Mouse (Mus musculus) embryonic facial prominence, embryonic 15.5 days (tissue): ENCODE results near the gene Ccdc51. TPM values are rescaled to one million over a fixed set of nuclear protein-coding genes. Genes with fewer than 3 reads are reported as not detected.

Source experiments
- ATAC-seq: fragments of 200-750 bp; cut with Nextera tagmentation; 2 replicates; pipeline ENCODE4 v1.8.0; 2017; ENCODE audit warnings: low read depth, moderate TSS enrichment; ENCODE audit not compliant: insufficient number of reproducible peaks, low FRiP score, low TSS enrichment
- H3K27ac ChIP-seq: fragments of 300-500 bp; sonication (generic); replicated peaks from 2 replicates; pipeline ENCODE4 v1.5.1; 2015; ENCODE audit warnings: mild to moderate bottlenecking, inconsistent platforms
- H3K27me3 ChIP-seq: fragments of 300-500 bp; sonication (generic); 2 replicates; pipeline ENCODE4 v1.6.1; 2015; ENCODE audit warnings: inconsistent platforms
- H3K36me3 ChIP-seq: fragments of 300-500 bp; sonication (generic); 2 replicates; pipeline ENCODE4 v1.6.1; 2015; ENCODE audit warnings: mild to moderate bottlenecking, inconsistent platforms
- H3K4me1 ChIP-seq: fragments of 300-500 bp; sonication (generic); 2 replicates; pipeline ENCODE4 v1.6.1; 2015; ENCODE audit warnings: inconsistent platforms
- H3K4me2 ChIP-seq: fragments of 300-500 bp; sonication (generic); replicated peaks from 2 replicates; pipeline ENCODE4 v1.6.1; 2015; ENCODE audit warnings: mild to moderate bottlenecking, inconsistent platforms
- H3K4me3 ChIP-seq: fragments of 300-500 bp; sonication (generic); replicated peaks from 2 replicates; pipeline ENCODE4 v1.5.1; 2015; ENCODE audit warnings: mild to moderate bottlenecking, inconsistent platforms
- H3K9ac ChIP-seq: fragments of 300-500 bp; sonication (generic); 2 replicates; pipeline ENCODE4 v1.6.1; 2015; ENCODE audit warnings: inconsistent platforms
- H3K9me3 ChIP-seq: fragments of 300-500 bp; sonication (generic); replicated peaks from 2 replicates; pipeline ENCODE4 v1.6.1; 2016; ENCODE audit warnings: inconsistent platforms
- WGBS: fragments of 180-500 bp; shearing (Covaris S2); methylation state at CpG from one replicate; pipeline ENCODE4 v1.1.7; 2015; 5-methylcytosine and 5-hydroxymethylcytosine counted together
- polyA plus RNA-seq: library from polyadenylated mRNA; unstranded; fragments of >200 nt; fragmentation: Nextera tagmentation; extraction: Ambion mirVana; gene quantifications from 2 replicates; pipeline ENCODE4 v1.2.1, GENCODE M21; 2015

The Ccdc51 gene
- polyA plus RNA-seq, 1 experiment from 2014 or later = 16.6 TPM

GRCm38 (mm10) chr9:109058006-109058765, 24.1 kb upstream of the Ccdc51 start:
- no peak for ATAC-seq
- Histone ChIP-seq H3K27ac (peak overlapping the region; percentile 93), H3K9me3 (no peaks in the 10 kb centered on the region), H3K4me2 (peak overlapping the region; percentile 55; the same call in 1 of the 2 replicates), H3K4me3 (peak overlapping the region; percentile 45), H3K27me3 (no peaks in the 10 kb centered on the region), H3K4me1 (peaks cover 47% of the 10 kb centered on the region), H3K36me3 (peaks cover 51% of the 10 kb centered on the region), H3K9ac (peak overlapping the region; percentile 26)
- WGBS = 87% methylated on average over 19 of the region's 19 CpGs

GRCm38 (mm10) chr9:109059136-109059903, 23.0 kb upstream of the Ccdc51 start, which contains the start of gene Trex1:
TSS of gene Trex1 (minus strand) at chr9:109059734.
- Histone ChIP-seq H3K4me2 (peak within 1 kb of the TSS; percentile 55), H3K4me3 (peak within 1 kb of the TSS; percentile 45), H3K27me3 (no peaks in the 10 kb centered on the region), H3K4me1 (peaks cover 38% of the 10 kb centered on the region), H3K36me3 (peaks cover 62% of the 10 kb centered on the region), H3K9me3 (no peaks in the 10 kb centered on the region), H3K9ac (peak within 1 kb of the TSS; percentile 26), H3K27ac (peak within 1 kb of the TSS; percentile 93)
- WGBS = 6% methylated on average over 15 of the region's 15 CpGs
- ATAC-seq = peak; percentile 92

GRCm38 (mm10) chr9:109060184-109060897, 22.0 kb upstream of the Ccdc51 start:
- H3K4me2 ChIP-seq = peak overlapping the region; percentile 55; the same call in 1 of the 2 replicates
- peaks cover 27% of the 10 kb centered on the region for H3K4me1 ChIP-seq
- WGBS = 90% methylated on average over 16 of the region's 16 CpGs
- H3K27me3 ChIP-seq = no peaks in the 10 kb centered on the region
- peaks cover 72% of the 10 kb centered on the region for H3K36me3 ChIP-seq
- no peaks in the 10 kb centered on the region for H3K9me3 ChIP-seq
- no peak overlapping the region for H3K4me3 ChIP-seq
- H3K9ac ChIP-seq = no peak overlapping the region
- no peak for ATAC-seq
- H3K27ac ChIP-seq = peak overlapping the region; percentile 93; the same call in 1 of the 2 replicates

DNA sequence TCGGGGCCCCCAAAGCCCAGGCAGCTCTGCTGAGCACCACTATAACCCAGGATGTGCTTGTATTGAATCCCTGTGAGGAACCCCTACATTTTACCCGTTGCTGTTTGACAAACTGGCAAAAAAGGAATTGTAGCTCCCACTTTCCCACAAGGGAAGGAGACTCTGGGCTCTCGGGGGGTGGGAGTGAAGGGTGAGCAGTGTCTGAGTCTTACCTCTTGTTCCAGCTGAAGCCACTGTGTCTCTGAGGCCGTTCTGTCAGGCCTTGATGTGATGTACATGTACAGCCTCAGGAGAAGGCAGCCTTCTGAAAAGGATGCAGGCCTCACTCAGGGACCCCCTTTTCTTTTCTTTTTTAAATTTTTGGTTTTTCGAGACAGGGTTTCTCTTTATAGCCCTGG, 21.4 kb upstream of the Ccdc51 start:
- ATAC-seq = no peak
- H3K4me2 ChIP-seq = no peak overlapping the region

DNA sequence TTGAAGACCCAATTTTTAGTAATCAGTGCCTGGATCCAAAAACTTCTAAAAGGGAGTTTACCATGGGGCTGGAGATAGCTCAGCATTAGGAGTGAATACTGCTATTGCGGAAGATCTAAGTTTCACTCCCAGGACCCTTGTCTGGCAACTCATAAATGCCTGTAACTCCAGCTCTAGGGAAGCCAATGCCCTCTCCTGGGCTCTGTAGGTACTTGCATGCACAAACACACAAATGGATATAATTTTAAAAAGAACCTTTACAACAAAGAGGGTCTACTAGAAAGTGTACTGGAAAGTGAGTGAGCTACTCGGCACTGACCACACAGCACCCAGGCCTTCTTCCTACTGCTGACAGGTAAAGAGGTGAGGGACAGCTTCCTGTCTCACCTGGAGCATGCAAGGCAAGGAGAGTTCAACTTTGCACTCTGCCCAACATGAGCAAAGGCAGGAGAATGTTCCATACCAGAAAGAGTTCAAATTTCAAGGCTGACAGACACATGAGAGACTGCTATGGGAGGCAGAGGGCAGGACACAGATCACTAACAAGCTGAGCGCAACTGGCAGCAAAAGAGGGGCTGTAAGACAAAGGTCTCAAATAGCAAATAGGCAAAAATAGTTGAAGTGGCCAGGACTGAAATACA, 14.1 kb upstream of the Ccdc51 start:
- no peak overlapping the region for H3K4me2 ChIP-seq
- no peak overlapping the region for H3K27ac ChIP-seq
- no peaks in the 10 kb centered on the region for H3K27me3 ChIP-seq
- H3K36me3 ChIP-seq = peaks cover 86% of the 10 kb centered on the region
- H3K4me1 ChIP-seq = peaks cover 9% of the 10 kb centered on the region
- H3K4me3 ChIP-seq = no peak overlapping the region
- H3K9me3 ChIP-seq = no peaks in the 10 kb centered on the region
- ATAC-seq = no peak
- H3K9ac ChIP-seq = no peak overlapping the region
- WGBS = 94% methylated on average over 3 of the region's 3 CpGs

More for the DNA sequence above, 21.4 kb upstream of the Ccdc51 start:
- Histone ChIP-seq H3K9me3 (no peaks in the 10 kb centered on the region), H3K4me1 (peaks cover 25% of the 10 kb centered on the region), H3K27ac (no peak overlapping the region), H3K36me3 (peaks cover 77% of the 10 kb centered on the region), H3K9ac (no peak overlapping the region), H3K4me3 (no peak overlapping the region), H3K27me3 (no peaks in the 10 kb centered on the region)
- WGBS = 89% methylated on average over 5 of the region's 5 CpGs

DNA sequence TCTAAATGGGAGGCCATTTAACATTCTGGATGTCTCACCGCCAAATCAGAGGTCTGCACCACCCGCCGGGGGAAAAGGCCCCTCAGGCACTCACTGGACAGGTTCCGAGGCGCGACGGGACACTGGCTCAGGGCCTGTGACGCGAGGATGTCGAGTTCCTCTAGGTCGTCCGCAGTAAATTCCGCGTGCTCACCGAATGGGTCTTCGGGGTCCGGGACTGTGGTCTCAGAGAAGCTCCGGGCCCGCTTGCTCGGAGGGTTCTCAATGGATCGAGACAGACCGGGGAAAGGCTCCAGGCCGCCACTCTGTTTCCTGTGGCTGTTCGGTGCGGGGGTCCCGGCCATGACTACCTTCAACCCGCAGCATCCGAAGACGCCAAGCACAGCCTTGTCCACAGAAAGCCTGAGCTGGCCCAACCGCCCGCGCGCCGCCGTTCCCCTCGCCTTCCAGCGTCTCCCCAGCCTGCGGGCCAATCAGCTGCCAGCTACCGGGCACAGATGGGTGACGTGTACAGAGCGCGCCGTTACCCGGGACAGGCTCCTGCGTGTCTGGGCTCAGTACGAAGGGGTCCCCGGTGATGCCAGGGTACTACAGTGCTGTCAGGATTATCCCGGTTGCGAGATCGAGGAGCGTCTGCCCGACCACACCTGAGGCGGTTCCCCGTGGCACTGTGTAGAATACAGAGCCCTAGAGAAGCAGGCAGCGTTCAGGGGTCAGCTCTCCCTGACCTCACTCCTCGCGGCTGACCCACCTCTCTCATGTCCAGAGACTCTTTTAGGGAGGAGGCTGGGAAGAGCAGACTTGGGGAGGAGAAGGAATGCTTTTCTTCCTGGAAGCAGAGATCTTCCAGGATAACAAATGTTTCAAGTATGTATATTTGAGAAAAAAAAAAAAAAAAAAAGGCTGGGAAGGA, 8.4 kb upstream of the Ccdc51 start, which contains the start of gene Atrip:
Gene Atrip, minus strand, starts transcription at position 464 of the 913 bp plus-strand sequence.
- Histone ChIP-seq H3K4me3 (peak within 1 kb of the TSS; percentile 85), H3K9ac (peak within 1 kb of the TSS; percentile 93), H3K27ac (peak within 1 kb of the TSS; percentile 68), H3K9me3 (no peaks in the 10 kb centered on the region), H3K36me3 (peaks cover 33% of the 10 kb centered on the region), H3K4me2 (peak within 1 kb of the TSS; percentile 91), H3K27me3 (no peaks in the 10 kb centered on the region), H3K4me1 (peaks cover 16% of the 10 kb centered on the region)
- peak; percentile 95 for ATAC-seq
- WGBS = under 1% methylated on average over 57 of the region's 57 CpGs

DNA sequence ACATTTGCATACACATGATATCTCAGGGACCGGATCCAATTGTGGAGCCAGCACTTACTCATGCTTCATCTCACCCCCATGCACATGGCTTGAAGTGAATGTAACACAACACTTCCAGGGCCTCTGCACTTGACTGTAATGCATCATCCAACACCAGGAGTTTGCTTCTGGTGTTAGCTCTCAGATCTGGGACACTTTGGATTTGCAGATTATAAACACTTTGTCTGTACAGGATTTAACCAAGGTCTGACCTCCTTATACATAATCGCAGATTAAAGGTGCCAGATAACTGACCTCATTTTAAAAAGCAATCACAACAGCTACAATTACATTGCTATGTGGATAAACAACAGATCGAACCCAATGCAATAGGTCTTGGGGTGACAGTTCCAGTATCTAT, 1.8 kb upstream of the Ccdc51 start:
- 94% methylated on average over 3 of the region's 3 CpGs for WGBS
- Histone ChIP-seq H3K4me2 (no peak overlapping the region), H3K9ac (no peak overlapping the region), H3K27me3 (no peaks in the 10 kb centered on the region), H3K36me3 (peaks cover 12% of the 10 kb centered on the region), H3K4me3 (0 out of 2 replicates have a peak overlapping the region, but pooled peaks have one; percentile 83), H3K27ac (no peak overlapping the region), H3K9me3 (no peaks in the 10 kb centered on the region), H3K4me1 (peaks cover 16% of the 10 kb centered on the region)
- no peak for ATAC-seq

DNA sequence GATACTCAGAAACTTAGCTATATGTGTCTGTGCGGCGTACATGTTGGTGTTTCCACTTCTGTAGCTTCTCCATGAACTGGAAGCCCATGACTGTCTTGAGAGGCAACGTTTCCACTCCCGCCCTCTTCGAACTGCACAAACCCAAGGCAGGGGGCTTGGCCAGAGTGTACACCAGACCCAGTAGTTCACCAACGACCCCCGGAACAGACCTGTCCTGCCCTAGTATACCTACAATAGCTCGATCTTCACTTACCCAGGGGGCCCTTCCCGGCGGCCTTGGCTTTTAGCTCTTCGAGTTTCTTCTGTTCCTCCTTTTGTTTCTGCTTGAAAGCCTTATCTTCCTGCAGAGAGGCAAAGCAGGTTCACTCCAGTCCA, 557 bp upstream of the Ccdc51 start:
- peak overlapping the region; percentile 93 for H3K9ac ChIP-seq
- 6% methylated on average over 11 of the region's 11 CpGs for WGBS
- H3K27ac ChIP-seq = peak overlapping the region; percentile 68; the same call in 1 of the 2 replicates
- H3K27me3 ChIP-seq = no peaks in the 10 kb centered on the region
- H3K4me1 ChIP-seq = peaks cover 16% of the 10 kb centered on the region
- ATAC-seq = 0 out of 2 replicates have a peak, but pooled peaks have one; percentile 30
- no peaks in the 10 kb centered on the region for H3K9me3 ChIP-seq
- peak overlapping the region; percentile 58 for H3K4me2 ChIP-seq
- H3K4me3 ChIP-seq = peak overlapping the region; percentile 83
- peaks cover 12% of the 10 kb centered on the region for H3K36me3 ChIP-seq

DNA sequence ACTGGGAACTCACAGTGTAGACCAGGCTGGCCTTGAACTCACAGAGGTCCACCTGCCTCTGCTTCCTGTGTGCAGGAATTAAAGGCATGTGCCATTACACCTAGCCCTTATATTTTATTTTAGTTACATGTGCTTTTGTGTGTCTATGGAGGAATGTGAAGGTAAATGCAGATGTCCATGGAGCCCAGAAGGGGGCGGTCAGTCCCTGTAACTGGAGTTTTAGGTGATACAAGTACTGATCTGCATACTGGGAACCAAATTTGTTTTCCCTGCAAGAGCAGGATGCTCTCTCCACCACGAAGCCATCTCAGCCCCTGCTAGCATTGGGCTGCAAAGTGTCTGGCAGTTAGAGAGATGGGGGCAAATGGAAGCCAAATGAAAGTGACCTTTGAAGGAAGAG, 2.6 kb downstream of the Ccdc51 start:
- Histone ChIP-seq H3K27me3 (no peaks in the 10 kb centered on the region), H3K4me3 (no peak overlapping the region), H3K9me3 (no peaks in the 10 kb centered on the region), H3K27ac (no peak overlapping the region), H3K4me1 (peaks cover 21% of the 10 kb centered on the region), H3K36me3 (peaks cover 12% of the 10 kb centered on the region), H3K9ac (no peak overlapping the region), H3K4me2 (no peak overlapping the region)
- ATAC-seq = no peak
- WGBS = 9% methylated on average over 2 of the region's 2 CpGs

DNA sequence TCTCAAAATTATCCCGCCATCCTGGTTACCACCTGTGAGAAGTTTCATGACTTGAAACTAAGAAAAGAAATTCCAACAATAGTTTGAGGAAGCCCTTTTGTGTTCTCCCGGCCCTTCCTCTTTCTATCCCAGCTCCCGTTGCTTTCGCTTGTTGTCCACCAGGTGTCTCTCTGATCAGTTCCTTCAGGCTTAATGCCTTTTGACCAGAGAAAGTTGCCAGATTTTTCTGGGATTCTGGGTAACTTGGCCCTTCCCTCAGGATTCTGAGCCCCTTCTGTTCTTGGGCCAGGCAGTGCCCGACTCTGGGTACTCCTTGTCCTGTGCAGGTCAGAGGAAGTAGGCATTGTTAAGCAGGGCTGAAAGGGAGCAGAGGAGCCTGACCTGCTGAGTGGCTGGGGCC, 5.7 kb downstream of the Ccdc51 start:
- 6% methylated on average over 5 of the region's 5 CpGs for WGBS
- H3K9me3 ChIP-seq = no peaks in the 10 kb centered on the region
- no peaks in the 10 kb centered on the region for H3K27me3 ChIP-seq
- ATAC-seq = no peak
- H3K36me3 ChIP-seq = 0 out of 2 replicates have a peak, but pooled peaks cover 18% of the 10 kb centered on the region
- no peak overlapping the region for H3K4me2 ChIP-seq
- H3K4me1 ChIP-seq = peaks cover 20% of the 10 kb centered on the region
- H3K27ac ChIP-seq = peak overlapping the region; percentile 44; the same call in 1 of the 2 replicates
- no peak overlapping the region for H3K4me3 ChIP-seq
- no peak overlapping the region for H3K9ac ChIP-seq
